Mouse (Mus musculus) embryonic facial prominence, embryonic 11.5 days (tissue): ENCODE data around the gene Awat2. TPM values are rescaled to one million over a fixed set of nuclear protein-coding genes. Genes with fewer than 3 reads are reported as not detected.
A peak's percentile ranks its signal among the peaks of the same experiment; 100 is the strongest.
"Not testable (repeated sequence)": the region's sequence is repeated elsewhere in the genome, so short reads cannot be mapped to it uniquely, and the experiment has no call there.

Experiments
- ATAC-seq: fragments of 200-750 bp; cut with Nextera tagmentation; replicated peaks from 2 replicates; pipeline ENCODE4 v1.8.0; 2017; ENCODE audit warnings: low read depth; ENCODE audit not compliant: insufficient number of reproducible peaks, low FRiP score, low TSS enrichment
- DNase-seq: peaks from one replicate; pipeline ENCODE4 v3.0.0-alpha.2; 2015; ENCODE audit warnings: low spot score
- H3K27ac ChIP-seq: fragments of 300-500 bp; sonication (generic); replicated peaks from 2 replicates; pipeline ENCODE4 v1.5.1; 2014; ENCODE audit warnings: mild to moderate bottlenecking, low read depth, low read length, control low read depth
- H3K27me3 ChIP-seq: fragments of 300-500 bp; sonication (generic); 2 replicates; pipeline ENCODE4 v1.6.1; 2014; ENCODE audit warnings: mild to moderate bottlenecking, low read length, moderate library complexity, mixed read lengths; ENCODE audit not compliant: control insufficient read depth, insufficient read depth
- H3K36me3 ChIP-seq: fragments of 300-500 bp; sonication (generic); replicated peaks from 2 replicates; pipeline ENCODE4 v1.6.1; 2014; ENCODE audit warnings: low read depth, mild to moderate bottlenecking, low read length, moderate library complexity, mixed read lengths; ENCODE audit not compliant: control insufficient read depth, insufficient read depth
- H3K4me1 ChIP-seq: fragments of 300-500 bp; sonication (generic); 2 replicates; pipeline ENCODE4 v1.6.1; 2014; ENCODE audit warnings: low read length, mixed read lengths; ENCODE audit not compliant: control insufficient read depth, insufficient read depth
- H3K4me2 ChIP-seq: fragments of 300-500 bp; sonication (generic); 2 replicates; pipeline ENCODE4 v1.6.1; 2014; ENCODE audit warnings: low read depth, mild to moderate bottlenecking, control low read depth, low read length, moderate library complexity
- H3K4me3 ChIP-seq: fragments of 300-500 bp; sonication (generic); 2 replicates; pipeline ENCODE4 v1.5.1; 2014; ENCODE audit warnings: low read depth, low read length, control low read depth
- H3K9ac ChIP-seq: fragments of 300-500 bp; sonication (generic); replicated peaks from 2 replicates; pipeline ENCODE4 v1.6.1; 2014; ENCODE audit warnings: mild to moderate bottlenecking, control low read depth, low read length
- H3K9me3 ChIP-seq: fragments of 300-500 bp; sonication (generic); replicated peaks from 2 replicates; pipeline ENCODE4 v1.6.1; 2016; ENCODE audit warnings: mild to moderate bottlenecking, low read length, inconsistent platforms, mixed read lengths; ENCODE audit not compliant: control insufficient read depth
- WGBS: fragments of 180-500 bp; shearing (Covaris S2); extraction: QIAGEN DNeasy Blood & Tissue Kit; methylation state at CpG from one replicate; pipeline ENCODE4 v1.1.7; 2014; 5-methylcytosine and 5-hydroxymethylcytosine counted together
- polyA plus RNA-seq: library from polyadenylated mRNA; unstranded; fragments of >200 nt; fragmentation: Nextera tagmentation; extraction: Ambion mirVana; gene quantifications from 2 replicates; pipeline ENCODE4 v1.2.1, GENCODE M21; 2014

The Awat2 gene
- 0.10 and 0.55 TPM in 2 replicates for polyA plus RNA-seq

- H3K4me2 ChIP-seq, H3K9ac ChIP-seq, H3K27me3 ChIP-seq, H3K27ac ChIP-seq, H3K4me1 ChIP-seq, H3K9me3 ChIP-seq, H3K36me3 ChIP-seq, DNase-seq, H3K4me3 ChIP-seq, ATAC-seq: not testable (repeated sequence)
- WGBS, result 82% methylated on average over 2 of the region's 2 CpGs
Measured at GRCm38 (mm10) chrX:100442617-100443016, at the start of gene Awat2. Awat2 (minus strand) TSS chrX:100442717.

GRCm38 (mm10) chrX:100480317-100480716 lies 37.8 kb upstream of the Awat2 start:
- 32% methylated on average over 3 of the region's 3 CpGs for WGBS
- H3K27me3 ChIP-seq, result no peaks in the 10 kb centered on the region
- 0 out of 2 replicates have a peak, but pooled peaks have one; percentile 23 for ATAC-seq
- no peak overlapping the region for H3K4me2 ChIP-seq
- H3K4me3 ChIP-seq, result no peak overlapping the region
- no peaks in the 10 kb centered on the region for H3K9me3 ChIP-seq
- DNase-seq, result peak; percentile 68
- H3K27ac ChIP-seq, result no peak overlapping the region
- no peak overlapping the region for H3K9ac ChIP-seq
- no peaks in the 10 kb centered on the region for H3K4me1 ChIP-seq
- H3K36me3 ChIP-seq, result no peaks in the 10 kb centered on the region

- Histone ChIP-seq H3K9me3 (no peaks in the 10 kb centered on the region), H3K4me2 (no peak overlapping the region), H3K4me3 (no peak overlapping the region), H3K9ac (no peak overlapping the region), H3K4me1 (no peaks in the 10 kb centered on the region), H3K27ac (no peak overlapping the region), H3K27me3 (no peaks in the 10 kb centered on the region), H3K36me3 (no peaks in the 10 kb centered on the region)
- no peak for ATAC-seq
- DNase-seq, result no peak
- WGBS, result 68% methylated on average over 4 of the region's 4 CpGs
Measured at GRCm38 (mm10) chrX:100475569-100476223, 33.2 kb upstream of the Awat2 start.

GRCm38 (mm10) chrX:100471491-100471890 lies 29.0 kb upstream of the Awat2 start:
- H3K36me3 ChIP-seq, result no peaks in the 10 kb centered on the region
- no peak for DNase-seq
- no peak overlapping the region for H3K27ac ChIP-seq
- no peak overlapping the region for H3K9ac ChIP-seq
- ATAC-seq, result no peak
- H3K4me2 ChIP-seq, result no peak overlapping the region
- 87% methylated on average over 3 of the region's 3 CpGs for WGBS
- no peaks in the 10 kb centered on the region for H3K27me3 ChIP-seq
- no peaks in the 10 kb centered on the region for H3K9me3 ChIP-seq
- H3K4me3 ChIP-seq, result no peak overlapping the region
- no peaks in the 10 kb centered on the region for H3K4me1 ChIP-seq

- H3K27me3 ChIP-seq, result no peaks in the 10 kb centered on the region
- no peaks in the 10 kb centered on the region for H3K9me3 ChIP-seq
- ATAC-seq (no peak), DNase-seq (no peak)
- H3K4me3 ChIP-seq, result no peak overlapping the region
- WGBS, result 89% methylated on average over 3 of the region's 3 CpGs
- no peaks in the 10 kb centered on the region for H3K36me3 ChIP-seq
- no peak overlapping the region for H3K4me2 ChIP-seq
- no peak overlapping the region for H3K27ac ChIP-seq
- no peak overlapping the region for H3K9ac ChIP-seq
- H3K4me1 ChIP-seq, result no peaks in the 10 kb centered on the region
Measured at GRCm38 (mm10) chrX:100470126-100470525, 27.6 kb upstream of the Awat2 start.

- Histone ChIP-seq H3K36me3 (no peaks in the 10 kb centered on the region), H3K4me1 (no peaks in the 10 kb centered on the region), H3K9ac (no peak overlapping the region), H3K27me3 (no peaks in the 10 kb centered on the region), H3K9me3 (no peaks in the 10 kb centered on the region), H3K4me3 (no peak overlapping the region), H3K4me2 (no peak overlapping the region), H3K27ac (no peak overlapping the region)
- no peak for DNase-seq
- ATAC-seq, result no peak
- 70% methylated on average over 4 of the region's 4 CpGs for WGBS
Measured at GRCm38 (mm10) chrX:100468047-100468446, 25.5 kb upstream of the Awat2 start.

GRCm38 (mm10) chrX:100443532-100443931 lies 1.0 kb upstream of the Awat2 start:
- Histone ChIP-seq H3K9ac (no peak overlapping the region), H3K36me3 (no peaks in the 10 kb centered on the region), H3K27me3 (no peaks in the 10 kb centered on the region), H3K4me3 (no peak overlapping the region), H3K4me1 (no peaks in the 10 kb centered on the region), H3K9me3 (no peaks in the 10 kb centered on the region), H3K4me2 (no peak overlapping the region), H3K27ac (no peak overlapping the region)
- DNase-seq (no peak), ATAC-seq (no peak)
- 87% methylated on average over 7 of the region's 7 CpGs for WGBS

GRCm38 (mm10) chrX:100432311-100432710 lies 10.2 kb downstream of the Awat2 start:
- 71% methylated on average over 3 of the region's 3 CpGs for WGBS
- Histone ChIP-seq H3K9ac (no peak overlapping the region), H3K4me1 (no peaks in the 10 kb centered on the region), H3K27me3 (0 out of 2 replicates have a peak, but pooled peaks cover 6% of the 10 kb centered on the region), H3K9me3 (no peaks in the 10 kb centered on the region), H3K36me3 (no peaks in the 10 kb centered on the region), H3K27ac (no peak overlapping the region), H3K4me3 (no peak overlapping the region), H3K4me2 (no peak overlapping the region)
- DNase-seq (no peak), ATAC-seq (no peak)
